Mouse (Mus musculus): ENCODE results near the gene A730061H03Rik.

A730061H03Rik gene

GRCm38 (mm10) chr14:55580731-55581130 lies 20.5 kb upstream of the A730061H03Rik start:
- DNase-seq = no peak

- no peak for DNase-seq
Observed at GRCm38 (mm10) chr14:55579511-55580496, 19.6 kb upstream of the A730061H03Rik start.

- no peak for DNase-seq
Observed at GRCm38 (mm10) chr14:55578668-55579269, 18.6 kb upstream of the A730061H03Rik start.

GRCm38 (mm10) chr14:55577871-55578667 lies 17.9 kb upstream of the A730061H03Rik start, which contains the start of gene Psme1:
Psme1 (plus strand) TSS chr14:55578123.
- peak; percentile 84 to 85 for DNase-seq

GRCm38 (mm10) chr14:55576376-55576775 lies 16.2 kb upstream of the A730061H03Rik start:
- DNase-seq = no peak

GRCm38 (mm10) chr14:55575711-55576110 lies 15.5 kb upstream of the A730061H03Rik start:
- no peak for DNase-seq

- no peak for DNase-seq
Observed at GRCm38 (mm10) chr14:55575302-55575701, 15.1 kb upstream of the A730061H03Rik start, which contains the start of gene Fitm1. Fitm1 (plus strand) TSS chr14:55575617.

- DNase-seq = no peak
Observed at GRCm38 (mm10) chr14:55571760-55572159, 11.6 kb upstream of the A730061H03Rik start.

- no peak for DNase-seq
Observed at GRCm38 (mm10) chr14:55570588-55570987, 10.4 kb upstream of the A730061H03Rik start.

GRCm38 (mm10) chr14:55567496-55567895 lies 7.3 kb upstream of the A730061H03Rik start:
- DNase-seq = no peak

GRCm38 (mm10) chr14:55565748-55566147 lies 5.5 kb upstream of the A730061H03Rik start:
- DNase-seq = no peak

GRCm38 (mm10) chr14:55563249-55563648 lies 3.0 kb upstream of the A730061H03Rik start:
- DNase-seq = no peak

- no peak for DNase-seq
Observed at GRCm38 (mm10) chr14:55561860-55562259, 1.7 kb upstream of the A730061H03Rik start.

GRCm38 (mm10) chr14:55559799-55560201 lies 406 bp downstream of the A730061H03Rik start, which contains the start of gene Dcaf11:
Dcaf11 (plus strand) TSS chr14:55560006.
- peak; percentile 77 to 86 for DNase-seq

- no peak for DNase-seq
Observed at GRCm38 (mm10) chr14:55558740-55559448, 1.3 kb downstream of the A730061H03Rik start.

- DNase-seq = no peak
Observed at GRCm38 (mm10) chr14:55557587-55557986, 2.6 kb downstream of the A730061H03Rik start.

- DNase-seq = peak in 1 of 2 experiments; percentile 55
Observed at GRCm38 (mm10) chr14:55557003-55557402, 3.2 kb downstream of the A730061H03Rik start.

GRCm38 (mm10) chr14:55555788-55556187 lies 4.4 kb downstream of the A730061H03Rik start:
- DNase-seq = no peak

- DNase-seq = no peak
Observed at GRCm38 (mm10) chr14:55554635-55555034, 5.6 kb downstream of the A730061H03Rik start.

- DNase-seq = no peak
Observed at GRCm38 (mm10) chr14:55551794-55552193, 8.4 kb downstream of the A730061H03Rik start.

GRCm38 (mm10) chr14:55551347-55551746 lies 8.9 kb downstream of the A730061H03Rik start:
- no peak for DNase-seq

GRCm38 (mm10) chr14:55550191-55550590 lies 10.0 kb downstream of the A730061H03Rik start:
- DNase-seq = no peak
